Mouse (Mus musculus): Measurements from ENCODE around the gene Glrb. TPM values are rescaled to one million over a fixed set of nuclear protein-coding genes. Genes with fewer than 3 reads are reported as not detected.

The Glrb gene
- polyA plus RNA-seq, 1 experiment from 2014 or later: 6.4 TPM

GRCm38 (mm10) chr3:80805327-80805726, 108.1 kb downstream of the Glrb start:
- no peak overlapping the region for H3K4me2 ChIP-seq
- H3K4me3 ChIP-seq (ENCODE audit: low read depth, low read length): no peak overlapping the region
- H3K36me3 ChIP-seq (ENCODE audit: control insufficient read depth, insufficient read depth, low read length): no peaks in the 10 kb centered on the region
- no peak overlapping the region for H3K9ac ChIP-seq (ENCODE audit: low read depth, low read length)
- ATAC-seq (replicated peaks; ENCODE audit: insufficient number of reproducible peaks, low FRiP score, low TSS enrichment): no peak
- H3K9me3 ChIP-seq (replicated peaks; ENCODE audit: control insufficient read depth, low read length): no peaks in the 10 kb centered on the region
- peaks cover 19% of the 10 kb centered on the region for H3K27me3 ChIP-seq (ENCODE audit: control insufficient read depth, insufficient read depth, low read length)
- no peaks in the 10 kb centered on the region for H3K4me1 ChIP-seq (ENCODE audit: control insufficient read depth, insufficient read depth, low read length)
- H3K27ac ChIP-seq (ENCODE audit: low read depth, low read length): no peak overlapping the region
- WGBS (ENCODE audit: insufficient replicate concordance): 5% methylated on average over 1 of the region's 1 CpGs

GRCm38 (mm10) chr3:80803811-80804210, 109.6 kb downstream of the Glrb start:
- H3K4me1 ChIP-seq (ENCODE audit: control insufficient read depth, insufficient read depth, low read length): no peaks in the 10 kb centered on the region
- H3K27me3 ChIP-seq (ENCODE audit: control insufficient read depth, insufficient read depth, low read length): peaks cover 23% of the 10 kb centered on the region
- H3K9me3 ChIP-seq (replicated peaks; ENCODE audit: control insufficient read depth, low read length): no peaks in the 10 kb centered on the region
- H3K9ac ChIP-seq (ENCODE audit: low read depth, low read length): no peak overlapping the region
- H3K4me3 ChIP-seq (ENCODE audit: low read depth, low read length): no peak overlapping the region
- WGBS (ENCODE audit: insufficient replicate concordance): 63% methylated on average over 1 of the region's 1 CpGs
- ATAC-seq (replicated peaks; ENCODE audit: insufficient number of reproducible peaks, low FRiP score, low TSS enrichment): no peak
- no peak overlapping the region for H3K4me2 ChIP-seq
- H3K27ac ChIP-seq (ENCODE audit: low read depth, low read length): no peak overlapping the region
- H3K36me3 ChIP-seq (ENCODE audit: control insufficient read depth, insufficient read depth, low read length): no peaks in the 10 kb centered on the region

DNA sequence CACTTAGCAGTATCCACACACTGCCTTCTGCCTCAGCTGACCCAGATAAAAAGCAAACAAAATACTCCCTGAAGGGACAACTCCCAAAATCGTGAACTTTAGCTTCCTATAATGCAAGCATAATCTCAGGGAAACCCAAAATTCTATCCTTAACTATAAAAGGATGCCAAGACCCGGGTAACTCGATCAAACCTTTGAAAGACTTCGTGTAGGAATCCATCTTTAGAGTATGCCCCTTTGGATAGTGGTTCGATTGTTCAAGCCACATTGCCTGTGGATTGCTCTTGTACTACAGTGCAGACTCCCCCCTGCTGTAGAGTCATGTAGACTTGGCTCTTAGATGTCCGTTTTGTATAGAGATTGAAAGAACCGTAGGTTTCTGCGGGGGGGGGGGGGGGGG, 110.2 kb downstream of the Glrb start:
- Histone ChIP-seq H3K4me3 (ENCODE audit: low read depth, low read length) (no peak overlapping the region), H3K9me3 (replicated peaks; ENCODE audit: control insufficient read depth, low read length) (no peaks in the 10 kb centered on the region), H3K27me3 (ENCODE audit: control insufficient read depth, insufficient read depth, low read length) (peaks cover 23% of the 10 kb centered on the region), H3K9ac (ENCODE audit: low read depth, low read length) (no peak overlapping the region), H3K4me2 (no peak overlapping the region), H3K36me3 (ENCODE audit: control insufficient read depth, insufficient read depth, low read length) (no peaks in the 10 kb centered on the region), H3K4me1 (ENCODE audit: control insufficient read depth, insufficient read depth, low read length) (no peaks in the 10 kb centered on the region), H3K27ac (ENCODE audit: low read depth, low read length) (no peak overlapping the region)
- 50% methylated on average over 8 of the region's 8 CpGs for WGBS (ENCODE audit: insufficient replicate concordance)
- no peak for ATAC-seq (replicated peaks; ENCODE audit: insufficient number of reproducible peaks, low FRiP score, low TSS enrichment)

DNA sequence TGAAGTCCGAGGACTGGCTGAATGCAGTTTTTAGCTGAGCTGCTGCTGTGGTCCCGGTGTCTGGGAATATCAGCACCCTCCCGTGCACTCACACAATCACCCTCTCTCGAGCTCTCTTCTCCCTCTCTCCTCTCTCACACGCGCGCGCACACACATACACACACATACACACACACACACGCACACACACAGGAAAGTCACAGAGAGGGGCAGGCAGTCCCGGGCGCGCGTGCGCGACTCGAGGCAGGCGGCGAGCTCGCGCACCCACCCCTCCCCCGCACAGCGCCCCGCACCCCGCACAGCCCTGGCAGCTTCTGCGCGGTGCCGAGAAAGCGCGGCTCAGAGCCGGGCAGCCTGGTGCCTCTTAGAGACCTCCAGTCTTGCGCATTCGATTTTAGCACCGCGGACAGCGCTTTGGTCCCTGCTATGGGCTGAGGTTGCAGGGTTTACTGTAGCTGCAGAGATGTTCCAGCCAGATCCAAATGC, 110.8 kb downstream of the Glrb start, which contains the start of gene Gria2:
Gene Gria2, minus strand, starts transcription at position 240 of the 486 bp plus-strand sequence.
- H3K9ac ChIP-seq (ENCODE audit: low read depth, low read length): no peak within 1 kb of the TSS
- ATAC-seq (replicated peaks; ENCODE audit: insufficient number of reproducible peaks, low FRiP score, low TSS enrichment): peak; percentile 81

DNA sequence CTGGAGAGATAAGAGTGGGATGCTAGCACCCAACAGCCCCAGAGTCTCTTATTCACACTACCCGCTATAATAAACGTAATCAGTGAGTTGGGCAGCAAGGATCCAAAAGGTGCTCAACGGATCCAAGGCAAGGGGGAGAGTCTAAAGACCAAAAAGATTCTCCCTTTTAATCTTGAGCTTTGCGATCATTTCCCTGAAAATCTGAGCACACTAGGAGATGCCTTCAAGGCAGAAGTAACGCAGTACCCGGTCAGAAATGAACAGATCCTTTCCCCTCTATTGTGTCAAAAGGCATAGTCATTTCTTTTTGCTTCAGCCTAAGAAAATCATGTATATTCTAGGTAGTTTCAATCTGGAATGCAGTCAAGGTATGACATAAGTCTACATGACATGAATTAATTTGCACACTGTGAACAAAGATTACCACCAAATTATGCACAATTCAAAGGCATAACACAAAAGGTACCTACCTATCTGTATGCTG, 111.6 kb downstream of the Glrb start:
- Histone ChIP-seq H3K9me3 (replicated peaks; ENCODE audit: control insufficient read depth, low read length) (no peaks in the 10 kb centered on the region), H3K4me1 (ENCODE audit: control insufficient read depth, insufficient read depth, low read length) (no peaks in the 10 kb centered on the region), H3K9ac (ENCODE audit: low read depth, low read length) (no peak overlapping the region), H3K4me2 (no peak overlapping the region), H3K4me3 (ENCODE audit: low read depth, low read length) (peak overlapping the region; percentile 42), H3K36me3 (ENCODE audit: control insufficient read depth, insufficient read depth, low read length) (no peaks in the 10 kb centered on the region), H3K27ac (ENCODE audit: low read depth, low read length) (no peak overlapping the region), H3K27me3 (ENCODE audit: control insufficient read depth, insufficient read depth, low read length) (peaks cover 23% of the 10 kb centered on the region)
- no peak for ATAC-seq (replicated peaks; ENCODE audit: insufficient number of reproducible peaks, low FRiP score, low TSS enrichment)
- WGBS (ENCODE audit: insufficient replicate concordance): 22% methylated on average over 6 of the region's 6 CpGs

More for the DNA sequence above, 110.8 kb downstream of the Glrb start, which contains the start of gene Gria2:
- Histone ChIP-seq H3K27ac (ENCODE audit: low read depth, low read length) (no peak within 1 kb of the TSS), H3K27me3 (ENCODE audit: control insufficient read depth, insufficient read depth, low read length) (peaks cover 23% of the 10 kb centered on the region), H3K4me3 (ENCODE audit: low read depth, low read length) (peak within 1 kb of the TSS; percentile 42), H3K4me2 (peak within 1 kb of the TSS; percentile 78), H3K36me3 (ENCODE audit: control insufficient read depth, insufficient read depth, low read length) (no peaks in the 10 kb centered on the region), H3K9me3 (replicated peaks; ENCODE audit: control insufficient read depth, low read length) (no peaks in the 10 kb centered on the region), H3K4me1 (ENCODE audit: control insufficient read depth, insufficient read depth, low read length) (no peaks in the 10 kb centered on the region)
- 2% methylated on average over 32 of the region's 35 CpGs for WGBS (ENCODE audit: insufficient replicate concordance)

DNA sequence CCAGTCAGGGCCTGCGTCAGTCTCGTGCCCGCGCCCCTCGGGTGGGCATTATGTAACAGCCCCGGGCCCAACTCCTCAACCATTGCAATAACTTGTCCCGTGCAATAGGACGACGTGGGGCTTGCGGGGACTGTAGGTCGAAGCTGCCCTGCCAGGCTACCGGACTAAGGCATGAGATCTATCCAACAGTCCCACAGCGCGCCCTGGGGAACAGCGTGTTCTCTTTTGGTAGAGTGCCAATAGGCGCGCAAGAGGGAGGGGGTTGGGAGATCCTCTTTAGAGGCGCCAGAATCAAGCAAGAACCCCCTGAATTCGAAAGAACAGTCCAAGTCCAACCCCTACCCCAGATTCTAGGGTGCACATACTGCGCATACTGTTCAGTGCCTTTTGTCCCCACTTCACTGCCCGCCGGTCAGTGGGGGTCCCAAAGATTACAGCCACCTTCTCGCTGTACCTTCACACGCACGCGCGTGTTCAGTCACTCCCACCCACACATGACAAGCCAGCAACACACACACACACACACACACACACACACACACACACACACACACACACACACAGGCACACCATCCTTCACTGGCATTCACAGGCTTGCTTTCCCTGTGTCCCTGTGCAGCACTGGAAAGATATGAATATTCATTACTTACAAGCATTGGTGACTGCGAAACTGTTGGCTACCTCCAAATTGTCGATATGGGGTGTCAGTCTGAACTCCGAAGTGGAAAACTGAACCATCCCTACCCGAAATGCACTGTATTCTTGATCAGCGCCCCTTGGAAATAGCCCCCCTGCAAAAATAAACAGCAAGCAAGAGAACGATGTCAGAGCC, 112.2 kb downstream of the Glrb start:
- H3K27me3 ChIP-seq (ENCODE audit: control insufficient read depth, insufficient read depth, low read length): peaks cover 23% of the 10 kb centered on the region
- peak overlapping the region; percentile 35 for H3K4me3 ChIP-seq (ENCODE audit: low read depth, low read length)
- no peaks in the 10 kb centered on the region for H3K9me3 ChIP-seq (replicated peaks; ENCODE audit: control insufficient read depth, low read length)
- ATAC-seq (replicated peaks; ENCODE audit: insufficient number of reproducible peaks, low FRiP score, low TSS enrichment): no peak; the same call in none of the 2 replicates
- H3K27ac ChIP-seq (ENCODE audit: low read depth, low read length): no peak overlapping the region
- H3K36me3 ChIP-seq (ENCODE audit: control insufficient read depth, insufficient read depth, low read length): no peaks in the 10 kb centered on the region
- no peaks in the 10 kb centered on the region for H3K4me1 ChIP-seq (ENCODE audit: control insufficient read depth, insufficient read depth, low read length)
- peak overlapping the region; percentile 62 for H3K4me2 ChIP-seq
- 13% methylated on average over 33 of the region's 33 CpGs for WGBS (ENCODE audit: insufficient replicate concordance)
- no peak overlapping the region for H3K9ac ChIP-seq (ENCODE audit: low read depth, low read length)

GRCm38 (mm10) chr3:80800299-80800994, 113.0 kb downstream of the Glrb start:
- 2% methylated on average over 29 of the region's 29 CpGs for WGBS (ENCODE audit: insufficient replicate concordance)
- no peaks in the 10 kb centered on the region for H3K9me3 ChIP-seq (replicated peaks; ENCODE audit: control insufficient read depth, low read length)
- H3K4me1 ChIP-seq (ENCODE audit: control insufficient read depth, insufficient read depth, low read length): no peaks in the 10 kb centered on the region
- H3K27me3 ChIP-seq (ENCODE audit: control insufficient read depth, insufficient read depth, low read length): peaks cover 23% of the 10 kb centered on the region
- H3K4me3 ChIP-seq (ENCODE audit: low read depth, low read length): peak overlapping the region; percentile 35
- H3K9ac ChIP-seq (ENCODE audit: low read depth, low read length): no peak overlapping the region
- H3K27ac ChIP-seq (ENCODE audit: low read depth, low read length): no peak overlapping the region
- ATAC-seq (replicated peaks; ENCODE audit: insufficient number of reproducible peaks, low FRiP score, low TSS enrichment): no peak
- peak overlapping the region; percentile 62 for H3K4me2 ChIP-seq
- no peaks in the 10 kb centered on the region for H3K36me3 ChIP-seq (ENCODE audit: control insufficient read depth, insufficient read depth, low read length)

- Histone ChIP-seq H3K9ac (ENCODE audit: low read depth, low read length) (no peak overlapping the region), H3K4me1 (ENCODE audit: control insufficient read depth, insufficient read depth, low read length) (no peaks in the 10 kb centered on the region), H3K27me3 (ENCODE audit: control insufficient read depth, insufficient read depth, low read length) (peaks cover 23% of the 10 kb centered on the region), H3K27ac (ENCODE audit: low read depth, low read length) (no peak overlapping the region), H3K36me3 (ENCODE audit: control insufficient read depth, insufficient read depth, low read length) (no peaks in the 10 kb centered on the region), H3K4me2 (no peak overlapping the region), H3K9me3 (replicated peaks; ENCODE audit: control insufficient read depth, low read length) (no peaks in the 10 kb centered on the region), H3K4me3 (ENCODE audit: low read depth, low read length) (no peak overlapping the region)
- WGBS (ENCODE audit: insufficient replicate concordance): 66% methylated on average over 1 of the region's 1 CpGs
- no peak for ATAC-seq (replicated peaks; ENCODE audit: insufficient number of reproducible peaks, low FRiP score, low TSS enrichment)
These were observed 115.5 kb downstream of the Glrb start for GRCm38 (mm10) chr3:80797935-80798334.
